Mouse (Mus musculus) pancreas, adult 10 weeks (tissue): ENCODE data around the gene Tmem240. TPM values are rescaled to one million over a fixed set of nuclear protein-coding genes. Genes with fewer than 3 reads are reported as not detected.

Experiments
- polyA plus RNA-seq: library from polyadenylated mRNA; stranded (reverse); fragments of 350-450 nt; fragmentation: Illumina TruSeq; extraction: RNeasy Lipid Tissue Mini Kit (QIAGEN cat#74804); gene quantifications from one replicate; pipeline ENCODE4 v1.2.3, GENCODE M21; 2015; ENCODE audit warnings: low read depth, low replicate concordance; ENCODE audit not compliant: insufficient read depth

Gene Tmem240
- polyA plus RNA-seq, result 0.18 TPM

GRCm38 (mm10) chr4:155734350-155734941 is at the start of gene Tmem240:
Gene Tmem240 (plus strand): TSS chr4:155734800.

GRCm38 (mm10) chr4:155694111-155694481 is 40.5 kb upstream of the Tmem240 start, which contains the start of gene Fndc10:
Gene Fndc10 (plus strand): TSS chr4:155694342.

GRCm38 (mm10) chr4:155704721-155705591 is 29.6 kb upstream of the Tmem240 start, which contains the start of gene Ssu72:
Gene Ssu72 (plus strand): TSS chr4:155704800.

GRCm38 (mm10) chr4:155760613-155761355 is 26.2 kb downstream of the Tmem240 start, which contains the start of gene Atad3a:
Gene Atad3a (minus strand): TSS chr4:155761093.

GRCm38 (mm10) chr4:155774280-155774754 is 39.7 kb downstream of the Tmem240 start, which contains the start of gene Vwa1:
Gene Vwa1 (minus strand): TSS chr4:155774698.

GRCm38 (mm10) chr4:155785819-155786218 is 51.2 kb downstream of the Tmem240 start, which contains the start of gene Tmem88b:
Gene Tmem88b (minus strand): TSS chr4:155785874.

GRCm38 (mm10) chr4:155790021-155790489 is 55.5 kb downstream of the Tmem240 start, which contains the start of gene Ankrd65:
Gene Ankrd65 (plus strand): TSS chr4:155790439.

Other genes with a start within 250 kb of the Tmem240 start
- gene Gnb1, start 243.4 kb upstream of the Tmem240 start, polyA plus RNA-seq, result 41.1 TPM
- gene Nadk, start 172.4 kb upstream of the Tmem240 start, polyA plus RNA-seq, result 23.1 TPM
- 2.6 TPM for gene Slc35e2, start 133.4 kb upstream of the Tmem240 start, polyA plus RNA-seq
- gene Cdk11b, start 109.9 kb upstream of the Tmem240 start, polyA plus RNA-seq, result 36.0 TPM
- not detected for gene Gm10563, start 89.4 kb upstream of the Tmem240 start, polyA plus RNA-seq
- 10.6 TPM for gene Mmp23, start 81.4 kb upstream of the Tmem240 start, polyA plus RNA-seq
- gene Mib2, start 65.6 kb upstream of the Tmem240 start, polyA plus RNA-seq, result 17.5 TPM
- 3.8 TPM for gene Fndc10, start 40.5 kb upstream of the Tmem240 start, polyA plus RNA-seq
- gene Ssu72, start 30.0 kb upstream of the Tmem240 start, polyA plus RNA-seq, result 15.1 TPM
- 21.6 TPM for gene Atad3a, start 26.3 kb downstream of the Tmem240 start, polyA plus RNA-seq
- 6.9 TPM for gene Vwa1, start 39.9 kb downstream of the Tmem240 start, polyA plus RNA-seq
- 0.22 TPM for gene Tmem88b, start 51.1 kb downstream of the Tmem240 start, polyA plus RNA-seq
- not detected for gene Ankrd65, start 55.6 kb downstream of the Tmem240 start, polyA plus RNA-seq
- gene Mrpl20, start 68.1 kb downstream of the Tmem240 start, polyA plus RNA-seq, result 43.6 TPM
- 114 TPM for gene Ccnl2, start 77.7 kb downstream of the Tmem240 start, polyA plus RNA-seq
- 38.2 TPM for gene Aurkaip1, start 96.5 kb downstream of the Tmem240 start, polyA plus RNA-seq
- 34.6 TPM for gene Mxra8, start 104.9 kb downstream of the Tmem240 start, polyA plus RNA-seq
- gene Dvl1, start 112.6 kb downstream of the Tmem240 start, polyA plus RNA-seq, result 37.5 TPM
- gene Tas1r3, start 128.6 kb downstream of the Tmem240 start, polyA plus RNA-seq, result not detected
- 2.7 TPM for gene Cptp, start 134.6 kb downstream of the Tmem240 start, polyA plus RNA-seq
- gene Ints11, start 134.7 kb downstream of the Tmem240 start, polyA plus RNA-seq, result 4.5 TPM
- 6.6 TPM for gene Pusl1, start 157.0 kb downstream of the Tmem240 start, polyA plus RNA-seq
- gene Acap3, start 157.0 kb downstream of the Tmem240 start, polyA plus RNA-seq, result 3.7 TPM
- gene Ube2j2, start 209.0 kb downstream of the Tmem240 start, polyA plus RNA-seq, result 15.4 TPM
- gene C1qtnf12, start 227.5 kb downstream of the Tmem240 start, polyA plus RNA-seq, result 15.8 TPM